Comparison of ENCODE assay signal across 8 mouse cellular contexts in the genomic region with DNA sequence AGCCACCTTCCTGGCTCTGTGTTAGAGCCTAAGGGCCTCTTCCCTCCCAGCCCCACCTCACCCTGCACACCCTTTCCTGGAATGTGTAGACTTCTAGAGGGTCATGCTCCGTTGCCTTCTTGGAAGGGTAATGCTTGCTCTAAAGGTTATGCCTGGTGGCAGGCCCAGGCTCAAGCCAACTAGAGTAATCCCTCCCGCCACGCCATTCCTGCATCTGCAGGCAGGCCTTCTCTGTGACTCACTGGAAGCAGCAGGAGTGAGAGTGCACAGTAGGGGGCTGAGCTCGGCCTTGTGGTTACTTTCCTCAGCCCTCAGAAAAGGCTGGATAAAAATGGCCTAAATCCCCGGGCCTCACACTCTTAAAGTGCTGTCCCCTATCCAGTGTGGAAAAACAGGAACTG. TPM values are rescaled to one million over a fixed set of nuclear protein-coding genes. Genes with fewer than 3 reads are reported as not detected.
DNase-seq lines count a peak whose midpoint lies in the region; ATAC-seq lines count a peak whose summit lies in the region.

No protein-coding gene starts in this region.

- H3K27ac ChIP-seq in embryonic facial prominence, embryonic 11.5 days (replicated peaks; ENCODE audit: low read depth, low read length): no peak overlapping the region
- 0 out of 2 replicates have a peak overlapping the region, but pooled peaks have one; percentile 22 for H3K27ac ChIP-seq in hindbrain, embryonic 15.5 days (replicated peaks)
- H3K27ac ChIP-seq in liver, embryonic 12.5 days: peak overlapping the region; percentile 98

- peak overlapping the region; percentile 33 for H3K9ac ChIP-seq in embryonic facial prominence, embryonic 11.5 days (replicated peaks; ENCODE audit: low read length)
- peak overlapping the region; percentile 98 for H3K9ac ChIP-seq in hindbrain, embryonic 15.5 days
- peak overlapping the region; percentile 90 for H3K9ac ChIP-seq in liver, embryonic 12.5 days

- H3K4me1 ChIP-seq in embryonic facial prominence, embryonic 11.5 days (ENCODE audit: control insufficient read depth, insufficient read depth, low read length): peaks cover 3% of the 10 kb centered on the region
- H3K4me1 ChIP-seq in hindbrain, embryonic 15.5 days (replicated peaks): peaks cover 28% of the 10 kb centered on the region
- H3K4me1 ChIP-seq in liver, embryonic 12.5 days: peaks cover 48% of the 10 kb centered on the region

- H3K4me3 ChIP-seq in embryonic facial prominence, embryonic 11.5 days (ENCODE audit: low read depth, low read length): peak overlapping the region; percentile 18; the same call in 1 of the 2 replicates
- peak overlapping the region; percentile 85 for H3K4me3 ChIP-seq in hindbrain, embryonic 15.5 days
- peak overlapping the region; percentile 88 for H3K4me3 ChIP-seq in liver, embryonic 12.5 days

- no peaks in the 10 kb centered on the region for H3K27me3 ChIP-seq in embryonic facial prominence, embryonic 11.5 days (ENCODE audit: control insufficient read depth, insufficient read depth, low read length)
- no peaks in the 10 kb centered on the region for H3K27me3 ChIP-seq in hindbrain, embryonic 15.5 days
- no peaks in the 10 kb centered on the region for H3K27me3 ChIP-seq in liver, embryonic 12.5 days (replicated peaks)

- no peaks in the 10 kb centered on the region for H3K9me3 ChIP-seq in embryonic facial prominence, embryonic 11.5 days (replicated peaks; ENCODE audit: control insufficient read depth, low read length)
- H3K9me3 ChIP-seq in hindbrain, embryonic 15.5 days: no peaks in the 10 kb centered on the region
- no peaks in the 10 kb centered on the region for H3K9me3 ChIP-seq in liver, embryonic 12.5 days (replicated peaks)

- 21% methylated on average over 5 of the region's 5 CpGs for WGBS in embryonic facial prominence, embryonic 11.5 days
- 23% methylated on average over 5 of the region's 5 CpGs for WGBS in hindbrain, embryonic 15.5 days
- WGBS in liver, embryonic 12.5 days (ENCODE audit: insufficient replicate concordance): 24% methylated on average over 5 of the region's 5 CpGs

- peak; percentile 33 for DNase-seq in layer of hippocampus, adult 11-12 months (ENCODE audit: low spot score)
- DNase-seq in layer of hippocampus, postnatal 14 days (ENCODE audit: low spot score in 2 of 2): no peak
- DNase-seq in Muller cell, postnatal 12 days (ENCODE audit: inconsistent ontology term): peak; percentile 82
- no peak for DNase-seq in embryonic facial prominence, embryonic 11.5 days (ENCODE audit: low spot score)
- peak; percentile 56 for DNase-seq in yolk sac, embryonic 10.5 days (ENCODE audit: low spot score)
- no peak for DNase-seq in layer of hippocampus, adult 8-10 months (ENCODE audit: low spot score in 2 of 2)

- H3K4me2 ChIP-seq in embryonic facial prominence, embryonic 11.5 days (ENCODE audit: low read depth, low read length): peak overlapping the region; percentile 5
- H3K4me2 ChIP-seq in hindbrain, embryonic 15.5 days: peak overlapping the region; percentile 92
- peak overlapping the region; percentile 88 for H3K4me2 ChIP-seq in liver, embryonic 12.5 days

- ATAC-seq in embryonic facial prominence, embryonic 11.5 days (replicated peaks; ENCODE audit: insufficient number of reproducible peaks, low FRiP score, low TSS enrichment, low read depth): no peak
- ATAC-seq in hindbrain, embryonic 15.5 days (ENCODE audit: low FRiP score, low read depth): no peak
- no peak for ATAC-seq in liver, embryonic 12.5 days

- peaks cover 3% of the 10 kb centered on the region for H3K36me3 ChIP-seq in embryonic facial prominence, embryonic 11.5 days (replicated peaks; ENCODE audit: control insufficient read depth, insufficient read depth, low read depth, low read length)
- H3K36me3 ChIP-seq in hindbrain, embryonic 15.5 days: peaks cover 54% of the 10 kb centered on the region
- H3K36me3 ChIP-seq in liver, embryonic 12.5 days: peaks cover 67% of the 10 kb centered on the region

RNA-seq across cellular contexts. Expression of gene Ap2m1, which starts 1.8 kb away (rescaled TPM):
- total RNA-seq in layer of hippocampus, postnatal 14 days (2021): 100 to 1,000 TPM; 893 to 941 TPM
- 726 and 756 TPM in 2 replicates for polyA plus RNA-seq in embryonic facial prominence, embryonic 11.5 days (2014; fragmentation: Nextera tagmentation; extraction: Ambion mirVana)
- polyA plus RNA-seq in hindbrain, embryonic 15.5 days (2015; fragmentation: Nextera tagmentation; extraction: Ambion mirVana): 1,171 and 1,212 TPM in 2 replicates
- polyA plus RNA-seq in liver, embryonic 12.5 days (2016; fragmentation: Nextera tagmentation; extraction: Ambion mirVana): 463 and 468 TPM in 2 replicates
- 100 to 1,000 TPM; 669 to 728 (median 710) TPM for total RNA-seq in layer of hippocampus, adult 8-10 months (2022)

RNA-seq across cellular contexts. Expression of gene Abcf3, which starts 11.3 kb away (rescaled TPM):
- total RNA-seq in layer of hippocampus, postnatal 14 days (2021): 10 to 100 TPM; 82.8 to 87.9 TPM
- polyA plus RNA-seq in embryonic facial prominence, embryonic 11.5 days (2014; fragmentation: Nextera tagmentation; extraction: Ambion mirVana): 56.3 and 58.1 TPM in 2 replicates
- 80.6 and 81.7 TPM in 2 replicates for polyA plus RNA-seq in hindbrain, embryonic 15.5 days (2015; fragmentation: Nextera tagmentation; extraction: Ambion mirVana)
- 38.8 and 40.5 TPM in 2 replicates for polyA plus RNA-seq in liver, embryonic 12.5 days (2016; fragmentation: Nextera tagmentation; extraction: Ambion mirVana)
- 100 to 1,000 TPM in 2 of 4 experiments, 10 to 100 TPM in 2; 90.6 to 109 (median 98.4) TPM for total RNA-seq in layer of hippocampus, adult 8-10 months (2022)

RNA-seq across cellular contexts. Expression of gene Dvl3, which starts 20.3 kb away (rescaled TPM):
- total RNA-seq in layer of hippocampus, postnatal 14 days (2021): 10 to 100 TPM; 77.2 to 78.9 TPM
- polyA plus RNA-seq in embryonic facial prominence, embryonic 11.5 days (2014; fragmentation: Nextera tagmentation; extraction: Ambion mirVana): 37.1 and 38.5 TPM in 2 replicates
- polyA plus RNA-seq in hindbrain, embryonic 15.5 days (2015; fragmentation: Nextera tagmentation; extraction: Ambion mirVana): 37.5 and 44.3 TPM in 2 replicates
- polyA plus RNA-seq in liver, embryonic 12.5 days (2016; fragmentation: Nextera tagmentation; extraction: Ambion mirVana): 8.0 and 8.8 TPM in 2 replicates
- total RNA-seq in layer of hippocampus, adult 8-10 months (2022): 10 to 100 TPM; 50.2 to 61.7 (median 53.6) TPM

RNA-seq across cellular contexts. Expression of gene Eif2b5, which starts 38.5 kb away (rescaled TPM):
- total RNA-seq in layer of hippocampus, postnatal 14 days (2021): 10 to 100 TPM; 51.7 to 54.1 TPM
- polyA plus RNA-seq in embryonic facial prominence, embryonic 11.5 days (2014; fragmentation: Nextera tagmentation; extraction: Ambion mirVana): 144 and 156 TPM in 2 replicates
- polyA plus RNA-seq in hindbrain, embryonic 15.5 days (2015; fragmentation: Nextera tagmentation; extraction: Ambion mirVana): 101 TPM in 2 replicates
- polyA plus RNA-seq in liver, embryonic 12.5 days (2016; fragmentation: Nextera tagmentation; extraction: Ambion mirVana): 90.0 and 99.7 TPM in 2 replicates
- 10 to 100 TPM; 48.2 to 57.6 (median 55.7) TPM for total RNA-seq in layer of hippocampus, adult 8-10 months (2022)

RNA-seq across cellular contexts. Expression of gene Vwa5b2, which starts 52.2 kb away (rescaled TPM):
- total RNA-seq in layer of hippocampus, postnatal 14 days (2021): 10 to 100 TPM; 30.8 to 43.6 TPM
- 1.4 TPM in 2 replicates for polyA plus RNA-seq in embryonic facial prominence, embryonic 11.5 days (2014; fragmentation: Nextera tagmentation; extraction: Ambion mirVana)
- polyA plus RNA-seq in hindbrain, embryonic 15.5 days (2015; fragmentation: Nextera tagmentation; extraction: Ambion mirVana): 28.7 and 33.4 TPM in 2 replicates
- 0.23 and 0.30 TPM in 2 replicates for polyA plus RNA-seq in liver, embryonic 12.5 days (2016; fragmentation: Nextera tagmentation; extraction: Ambion mirVana)
- total RNA-seq in layer of hippocampus, adult 8-10 months (2022): 10 to 100 TPM; 35.1 to 40.2 (median 37.2) TPM

Comparison
In these comparisons a context has a peak if more than half of its experiments do, and no peak if none do; other contexts are left out.
1. DNase-seq: peak in layer of hippocampus, adult 11-12 months (single experiment), Muller cell, postnatal 12 days (single experiment) and yolk sac, embryonic 10.5 days (single experiment); none in layer of hippocampus, postnatal 14 days (0 of 2), embryonic facial prominence, embryonic 11.5 days (single experiment) and layer of hippocampus, adult 8-10 months (0 of 2).
2. H3K4me2 ChIP-seq: peak in every context shown above with its lines; median percentile 92 in hindbrain, embryonic 15.5 days; 88 in liver, embryonic 12.5 days; 5 in embryonic facial prominence, embryonic 11.5 days.
3. H3K4me3 ChIP-seq: peak in every context shown above with its lines; median percentile 88 in liver, embryonic 12.5 days; 85 in hindbrain, embryonic 15.5 days; 18 in embryonic facial prominence, embryonic 11.5 days.
4. H3K9ac ChIP-seq: peak in every context shown above with its lines; median percentile 98 in hindbrain, embryonic 15.5 days; 90 in liver, embryonic 12.5 days; 33 in embryonic facial prominence, embryonic 11.5 days.